Mouse (Mus musculus): ENCODE data around the gene Tppp3. TPM values are rescaled to one million over a fixed set of nuclear protein-coding genes. Genes with fewer than 3 reads are reported as not detected.

The Tppp3 gene
- total RNA-seq, 2 experiments from 2014 or later = 38.0 to 41.4 TPM

GRCm38 (mm10) chr8:105468002-105468720 is 3.2 kb downstream of the Tppp3 start:
- peak in 1 of 2 experiments; percentile 5 for DNase-seq

- DNase-seq = no peak
Measured at GRCm38 (mm10) chr8:105467396-105467985, 3.8 kb downstream of the Tppp3 start.

GRCm38 (mm10) chr8:105466700-105467291 is 4.5 kb downstream of the Tppp3 start:
- DNase-seq = peak in 1 of 2 experiments; percentile 47

- DNase-seq = peak in 1 of 2 experiments; percentile 8
Measured at GRCm38 (mm10) chr8:105466246-105466645, 5.1 kb downstream of the Tppp3 start.

- DNase-seq = peak in 1 of 2 experiments; percentile 44
Measured at GRCm38 (mm10) chr8:105464595-105464994, 6.7 kb downstream of the Tppp3 start.

- no peak for DNase-seq
Measured at GRCm38 (mm10) chr8:105461085-105461803, 10.1 kb downstream of the Tppp3 start.

- DNase-seq = peak; percentile 19 to 26
Measured at GRCm38 (mm10) chr8:105455218-105455617, 16.1 kb downstream of the Tppp3 start.

GRCm38 (mm10) chr8:105454088-105454487 is 17.2 kb downstream of the Tppp3 start:
- DNase-seq = peak; percentile 19 to 31

- DNase-seq = peak; percentile 19 to 48
Measured at GRCm38 (mm10) chr8:105453296-105453695, 18.0 kb downstream of the Tppp3 start.

- DNase-seq = peak in 1 of 2 experiments; percentile 28
Measured at GRCm38 (mm10) chr8:105451903-105452603, 19.3 kb downstream of the Tppp3 start.

- no peak for DNase-seq
Measured at GRCm38 (mm10) chr8:105450977-105451376, 20.3 kb downstream of the Tppp3 start.

GRCm38 (mm10) chr8:105448596-105448995 is 22.7 kb downstream of the Tppp3 start:
- DNase-seq = no peak

GRCm38 (mm10) chr8:105448188-105448587 is 23.1 kb downstream of the Tppp3 start:
- no peak for DNase-seq

- DNase-seq = peak; percentile 58 to 61
Measured at GRCm38 (mm10) chr8:105446127-105446552, 25.2 kb downstream of the Tppp3 start.

- peak; percentile 54 to 66 for DNase-seq
Measured at GRCm38 (mm10) chr8:105445296-105446126, 25.8 kb downstream of the Tppp3 start.

GRCm38 (mm10) chr8:105442661-105443060 is 28.7 kb downstream of the Tppp3 start:
- DNase-seq = no peak

- DNase-seq = peak; percentile 11 to 57
Measured at GRCm38 (mm10) chr8:105441433-105441832, 29.9 kb downstream of the Tppp3 start.

GRCm38 (mm10) chr8:105438865-105439264 is 32.5 kb downstream of the Tppp3 start:
- DNase-seq = peak; percentile 14 to 48

- peak in 1 of 2 experiments; percentile 33 for DNase-seq
Measured at GRCm38 (mm10) chr8:105437078-105437748, 34.1 kb downstream of the Tppp3 start.

- no peak for DNase-seq
Measured at GRCm38 (mm10) chr8:105436218-105436617, 35.1 kb downstream of the Tppp3 start.

Data from heart, adult 18-20 months (tissue).